Mouse (Mus musculus): ENCODE measurements around the gene Nr1h3. TPM values are rescaled to one million over a fixed set of nuclear protein-coding genes. Genes with fewer than 3 reads are reported as not detected.
"Not testable (repeated sequence)": the region's sequence is repeated elsewhere in the genome, so short reads cannot be mapped to it uniquely, and the experiment has no call there.

The Nr1h3 gene
- 1.1 and 1.5 TPM in 2 replicates for polyA plus RNA-seq (2015; fragmentation: Nextera tagmentation; extraction: Ambion mirVana)

DNA sequence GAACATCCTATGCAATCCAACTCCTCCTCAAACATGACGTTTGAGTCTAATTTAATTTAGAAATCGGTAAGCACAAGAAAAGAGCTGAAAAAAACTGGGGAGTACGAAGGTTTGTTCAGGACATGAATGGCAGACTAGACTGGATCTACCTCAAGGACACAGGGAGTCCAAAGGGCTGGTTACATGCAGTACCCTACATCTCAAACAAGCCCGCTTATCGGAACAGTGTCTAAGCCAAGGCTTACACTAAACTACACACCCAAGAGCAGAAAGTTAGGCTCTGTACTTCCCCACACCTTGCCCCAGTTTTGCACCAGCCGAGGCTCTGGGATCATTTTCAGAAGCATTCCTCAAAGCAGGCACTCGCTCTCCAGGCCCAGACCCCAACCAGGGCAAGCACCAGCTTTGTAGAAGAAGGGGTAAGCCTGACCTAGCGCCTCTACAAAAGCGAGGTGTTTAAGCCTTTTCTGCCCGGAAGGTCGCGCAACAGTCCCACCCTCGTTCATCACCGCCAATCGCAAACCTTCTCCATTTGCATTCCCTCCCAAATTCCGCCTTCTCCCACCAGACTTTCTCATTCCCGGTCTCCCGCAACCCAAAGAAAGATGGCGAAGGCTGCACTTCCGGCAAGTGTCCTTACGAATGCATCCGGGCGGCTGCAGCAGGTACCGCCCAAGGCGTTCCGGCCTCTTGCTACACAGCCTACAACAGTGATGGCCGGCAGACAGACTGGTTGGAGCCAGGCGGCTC lies at the start of gene Nr1h3, which contains the start of gene Acp2:
Nr1h3 (minus strand) TSS at position 613 of the 750 bp plus-strand sequence.
Acp2 (plus strand) TSS at position 664 of the 750 bp plus-strand sequence.
- peak within 1 kb of the TSS; percentile 90 for H3K9ac ChIP-seq
- peak; percentile 96 for ATAC-seq (ENCODE audit: low read depth)
- WGBS, result 5% methylated on average over 28 of the region's 28 CpGs

DNA sequence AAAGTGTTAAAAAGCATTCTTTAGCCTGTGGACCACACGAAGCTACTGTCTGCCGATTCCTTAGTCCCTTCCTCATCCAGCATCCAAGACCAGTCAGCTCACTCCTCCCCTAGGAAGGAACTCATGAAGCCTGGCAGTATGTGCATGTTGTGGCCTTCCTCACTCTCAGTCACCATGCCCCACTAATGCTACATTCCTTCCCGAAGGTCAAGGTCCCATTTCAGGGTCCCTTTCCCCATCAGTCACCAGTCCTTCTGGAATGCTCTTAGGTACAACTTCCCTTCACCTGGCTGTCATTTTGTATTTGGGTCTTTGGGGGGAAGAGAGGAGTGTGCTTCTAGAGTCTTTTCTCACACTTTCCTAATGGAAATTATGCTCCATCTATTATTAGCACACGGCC lies 49.4 kb upstream of the Nr1h3 start:
- Histone ChIP-seq H3K9ac (no peak overlapping the region), H3K27me3 (peaks cover 31% of the 10 kb centered on the region), H3K4me3 (no peak overlapping the region), H3K36me3 (no peaks in the 10 kb centered on the region), H3K4me2 (no peak overlapping the region), H3K27ac (replicated peaks) (no peak overlapping the region), H3K4me1 (replicated peaks) (peaks cover 28% of the 10 kb centered on the region), H3K9me3 (no peaks in the 10 kb centered on the region)
- WGBS, result 76% methylated on average over 4 of the region's 4 CpGs
- ATAC-seq (ENCODE audit: low read depth), result no peak

More for the DNA sequence above, at the start of gene Nr1h3, which contains the start of gene Acp2:
- peaks cover 29% of the 10 kb centered on the region for H3K36me3 ChIP-seq
- no peaks in the 10 kb centered on the region for H3K27me3 ChIP-seq
- peaks cover 34% of the 10 kb centered on the region for H3K4me1 ChIP-seq (replicated peaks)
- peak within 1 kb of the TSS; percentile 80 for H3K4me3 ChIP-seq
- H3K4me2 ChIP-seq, result peak within 1 kb of the TSS; percentile 67
- peak within 1 kb of the TSS; percentile 90 for H3K27ac ChIP-seq (replicated peaks)
- no peaks in the 10 kb centered on the region for H3K9me3 ChIP-seq

GRCm38 (mm10) chr2:91248366-91248765 lies 45.7 kb upstream of the Nr1h3 start:
- Histone ChIP-seq H3K27me3 (no peaks in the 10 kb centered on the region; the same call in none of the 2 replicates), H3K27ac (replicated peaks) (no peak overlapping the region), H3K9me3 (no peaks in the 10 kb centered on the region), H3K4me2 (no peak overlapping the region), H3K4me1 (replicated peaks) (no peaks in the 10 kb centered on the region; the same call in 1 of the 2 replicates), H3K36me3 (no peaks in the 10 kb centered on the region), H3K4me3 (no peak overlapping the region), H3K9ac (no peak overlapping the region)
- ATAC-seq (ENCODE audit: low read depth), result no peak
- 90% methylated on average over 4 of the region's 4 CpGs for WGBS

DNA sequence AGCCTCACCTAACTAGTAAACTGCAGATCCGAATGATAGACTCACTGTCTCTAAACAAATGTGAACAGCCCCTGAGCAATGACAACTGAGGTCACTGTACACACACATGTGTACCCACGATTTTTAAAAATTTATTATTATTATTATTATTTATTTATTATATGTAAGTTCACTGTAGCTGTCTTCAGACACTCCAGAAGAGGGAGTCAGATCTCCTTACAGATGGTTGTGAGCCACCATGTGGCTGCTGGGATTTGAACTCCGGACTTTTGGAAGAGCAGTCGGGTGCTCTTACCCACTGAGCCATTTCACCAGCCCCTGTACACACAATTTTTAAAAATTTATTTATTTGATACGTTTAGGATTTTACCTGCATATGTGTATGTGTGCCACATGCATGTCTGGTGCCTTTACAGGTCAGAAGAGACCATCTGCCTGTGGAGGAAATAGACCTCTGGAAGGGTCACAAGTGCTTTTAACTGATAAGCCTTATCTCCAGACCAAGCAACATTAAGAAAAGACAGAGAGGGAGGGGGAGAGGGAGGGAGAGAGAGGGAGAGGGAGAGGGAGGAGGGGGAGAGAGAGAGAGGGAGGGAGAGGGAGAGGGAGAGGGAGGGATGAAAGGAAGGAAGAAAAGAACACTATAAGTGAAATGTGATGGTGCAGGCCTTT lies 42.1 kb upstream of the Nr1h3 start:
- H3K9me3 ChIP-seq, result no peaks in the 10 kb centered on the region
- H3K27me3 ChIP-seq, result no peaks in the 10 kb centered on the region
- H3K36me3 ChIP-seq, result no peaks in the 10 kb centered on the region
- no peaks in the 10 kb centered on the region; the same call in 1 of the 2 replicates for H3K4me1 ChIP-seq (replicated peaks)
- no peak for ATAC-seq (ENCODE audit: low read depth)
- H3K4me2 ChIP-seq, result no peak overlapping the region
- no peak overlapping the region for H3K27ac ChIP-seq (replicated peaks)
- 83% methylated on average over 5 of the region's 5 CpGs for WGBS
- no peak overlapping the region for H3K4me3 ChIP-seq
- no peak overlapping the region for H3K9ac ChIP-seq

- no peaks in the 10 kb centered on the region for H3K27me3 ChIP-seq
- no peak overlapping the region for H3K27ac ChIP-seq (replicated peaks)
- no peak overlapping the region for H3K9ac ChIP-seq
- no peaks in the 10 kb centered on the region; the same call in 1 of the 2 replicates for H3K4me1 ChIP-seq (replicated peaks)
- H3K4me3 ChIP-seq, result no peak overlapping the region
- H3K9me3 ChIP-seq, result no peaks in the 10 kb centered on the region
- WGBS, result 51% methylated on average over 3 of the region's 3 CpGs
- no peak overlapping the region for H3K4me2 ChIP-seq
- H3K36me3 ChIP-seq, result no peaks in the 10 kb centered on the region
- ATAC-seq (ENCODE audit: low read depth), result 0 out of 2 replicates have a peak, but pooled peaks have one; percentile 23
These were observed 40.8 kb upstream of the Nr1h3 start for GRCm38 (mm10) chr2:91243416-91243815.

DNA sequence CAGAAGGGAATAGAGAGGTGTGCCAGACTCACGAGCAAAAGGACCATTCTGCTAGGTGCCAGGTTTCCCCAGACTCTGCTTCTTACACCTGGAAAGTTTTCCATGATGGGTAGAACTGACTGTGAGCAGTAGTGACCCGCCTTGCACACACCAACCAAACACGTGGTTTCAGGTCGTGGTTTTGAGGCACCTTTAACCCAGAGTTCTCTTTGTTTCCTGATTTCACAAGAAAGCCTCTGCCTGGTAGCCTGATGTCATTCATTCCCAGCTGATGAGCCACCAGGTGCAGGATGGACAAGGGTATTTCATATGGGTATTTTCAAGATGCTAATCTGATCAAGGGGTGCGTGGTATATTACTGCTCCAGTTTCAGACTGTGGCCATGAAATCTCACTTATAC lies 39.9 kb upstream of the Nr1h3 start:
- WGBS, result 64% methylated on average over 5 of the region's 5 CpGs
- no peaks in the 10 kb centered on the region for H3K36me3 ChIP-seq
- H3K4me1 ChIP-seq (replicated peaks), result no peaks in the 10 kb centered on the region; the same call in 1 of the 2 replicates
- no peaks in the 10 kb centered on the region for H3K9me3 ChIP-seq
- H3K27me3 ChIP-seq, result no peaks in the 10 kb centered on the region
- no peak overlapping the region for H3K4me2 ChIP-seq
- no peak overlapping the region for H3K9ac ChIP-seq
- H3K4me3 ChIP-seq, result no peak overlapping the region
- ATAC-seq (ENCODE audit: low read depth), result no peak
- H3K27ac ChIP-seq (replicated peaks), result no peak overlapping the region

DNA sequence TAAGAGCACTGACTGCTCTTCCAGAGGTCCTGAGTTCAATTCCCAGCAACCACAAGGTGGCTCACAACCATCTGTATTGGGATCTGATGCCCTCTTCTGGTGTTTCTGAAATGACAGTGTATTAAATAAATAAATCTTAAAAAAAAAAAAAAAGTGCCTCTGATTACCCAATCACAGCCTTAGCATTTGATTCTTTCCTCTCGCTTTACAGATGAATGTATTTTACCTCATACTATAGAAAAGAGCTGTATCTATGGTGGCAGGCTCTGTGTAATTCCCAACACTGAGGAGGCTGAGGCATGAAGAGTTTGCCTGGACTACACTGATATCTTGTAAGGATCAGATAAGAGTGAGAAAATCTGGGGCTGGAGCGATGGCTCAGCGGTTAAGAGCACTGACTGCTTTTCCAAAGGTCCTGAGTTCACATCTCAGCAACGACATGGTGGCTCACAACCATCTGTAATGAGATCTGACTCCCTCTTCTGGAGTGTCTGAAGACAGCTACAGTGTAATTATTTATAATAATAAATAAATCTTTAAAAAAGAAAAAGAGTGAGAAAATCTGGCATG lies 35.0 kb upstream of the Nr1h3 start:
- H3K36me3 ChIP-seq; H3K9me3 ChIP-seq; H3K27me3 ChIP-seq; H3K4me1 ChIP-seq (replicated peaks): not testable (repeated sequence)
- H3K9ac ChIP-seq, result peak overlapping the region; percentile 76
- peak overlapping the region; percentile 76 for H3K4me2 ChIP-seq
- peak overlapping the region; percentile 93 for H3K27ac ChIP-seq (replicated peaks)
- peak overlapping the region; percentile 58 for H3K4me3 ChIP-seq
- peak; percentile 62 for ATAC-seq (ENCODE audit: low read depth)
- WGBS, result 29% methylated on average over 4 of the region's 4 CpGs

DNA sequence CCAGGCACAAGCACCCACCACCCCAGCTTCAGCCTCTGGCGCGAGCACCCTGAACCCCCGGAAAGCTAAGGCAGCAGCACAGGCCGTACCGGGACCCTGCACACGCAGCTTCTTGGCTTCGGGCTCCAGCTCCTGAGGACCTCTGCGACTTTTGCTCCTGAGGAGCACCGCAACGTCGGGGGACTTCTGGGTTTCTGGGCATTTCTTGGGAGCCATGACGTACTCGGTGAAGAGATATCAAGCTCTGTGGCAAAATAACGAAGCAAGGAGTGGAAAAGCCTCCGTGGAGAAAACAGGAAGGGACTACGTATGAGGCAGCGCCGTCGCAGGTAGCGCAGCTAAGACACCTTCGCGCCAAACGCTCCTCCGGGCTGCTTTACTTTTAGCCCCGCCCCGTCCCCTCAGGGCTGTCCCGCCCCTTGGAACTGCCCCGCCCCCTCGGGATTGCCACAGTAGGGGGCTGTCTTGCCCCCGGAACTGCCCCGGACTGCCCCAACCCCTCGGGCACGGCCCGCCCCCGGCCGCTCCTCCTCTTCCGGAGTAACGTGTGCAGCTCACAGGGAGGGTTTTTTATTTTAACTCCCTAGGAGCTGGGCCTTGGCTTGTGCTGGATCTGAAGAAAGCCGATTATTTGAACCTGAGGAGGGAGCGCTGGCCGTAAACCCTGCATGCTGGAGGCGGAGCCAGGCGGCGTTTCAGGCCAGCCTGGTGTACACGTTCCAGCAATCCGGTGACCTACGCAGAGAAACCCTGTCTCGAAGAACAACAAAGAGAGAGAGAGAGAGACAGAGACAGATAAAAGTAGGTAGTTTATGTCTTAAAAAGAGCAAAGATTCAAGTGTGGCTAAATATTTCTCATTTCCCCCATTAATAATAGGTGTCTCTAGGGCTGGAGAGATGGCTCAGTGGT lies 34.2 kb upstream of the Nr1h3 start, which contains the start of gene Ddb2:
Ddb2 (minus strand) TSS at position 382 of the 910 bp plus-strand sequence.
- Histone ChIP-seq H3K27ac (replicated peaks) (peak within 1 kb of the TSS; percentile 93), H3K27me3 (no peaks in the 10 kb centered on the region), H3K4me1 (replicated peaks) (peaks cover 6% of the 10 kb centered on the region; the same call in 1 of the 2 replicates), H3K9ac (peak within 1 kb of the TSS; percentile 76), H3K4me2 (peak within 1 kb of the TSS; percentile 76), H3K4me3 (peak within 1 kb of the TSS; percentile 58), H3K9me3 (no peaks in the 10 kb centered on the region), H3K36me3 (0 out of 2 replicates have a peak, but pooled peaks cover 8% of the 10 kb centered on the region)
- WGBS, result 1% methylated on average over 48 of the region's 48 CpGs
- ATAC-seq (ENCODE audit: low read depth), result peak; percentile 99

- Histone ChIP-seq H3K9me3 (no peaks in the 10 kb centered on the region), H3K4me3 (no peak overlapping the region), H3K27me3 (no peaks in the 10 kb centered on the region), H3K4me2 (no peak overlapping the region), H3K9ac (no peak overlapping the region), H3K27ac (replicated peaks) (no peak overlapping the region), H3K36me3 (0 out of 2 replicates have a peak, but pooled peaks cover 8% of the 10 kb centered on the region), H3K4me1 (replicated peaks) (no peaks in the 10 kb centered on the region)
- WGBS, result 91% methylated on average over 2 of the region's 2 CpGs
- ATAC-seq (ENCODE audit: low read depth), result no peak
These were observed 27.1 kb upstream of the Nr1h3 start for GRCm38 (mm10) chr2:91229735-91230134.

DNA sequence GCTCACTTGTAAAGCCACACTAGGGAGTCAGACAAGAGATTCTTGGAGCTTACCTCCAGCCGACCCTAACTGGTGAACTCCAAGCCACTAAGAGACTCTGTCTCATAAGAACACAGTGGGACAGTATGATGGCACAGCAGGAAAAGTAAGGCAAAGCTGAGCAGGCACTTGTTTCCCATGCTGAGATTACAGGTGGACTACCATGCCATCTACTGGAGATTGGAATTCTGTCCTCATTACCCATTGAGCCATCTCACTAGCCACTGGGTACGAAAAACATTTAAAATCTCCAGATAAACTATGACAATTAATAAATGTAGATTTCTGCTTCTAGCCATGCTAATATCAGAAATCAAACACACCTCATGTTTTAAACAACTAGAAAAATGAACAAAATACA lies 21.0 kb upstream of the Nr1h3 start:
- Histone ChIP-seq H3K36me3 (0 out of 2 replicates have a peak, but pooled peaks cover 2% of the 10 kb centered on the region), H3K4me2 (no peak overlapping the region), H3K4me3 (no peak overlapping the region), H3K27ac (replicated peaks) (no peak overlapping the region), H3K4me1 (replicated peaks) (no peaks in the 10 kb centered on the region), H3K9ac (no peak overlapping the region), H3K27me3 (no peaks in the 10 kb centered on the region), H3K9me3 (no peaks in the 10 kb centered on the region)
- WGBS, result 87% methylated on average over 2 of the region's 2 CpGs
- no peak for ATAC-seq (ENCODE audit: low read depth)

- H3K27ac ChIP-seq (replicated peaks), result no peak overlapping the region
- H3K4me1 ChIP-seq (replicated peaks), result 0 out of 2 replicates have a peak, but pooled peaks cover 3% of the 10 kb centered on the region
- peaks cover 25% of the 10 kb centered on the region; the same call in 1 of the 2 replicates for H3K36me3 ChIP-seq
- H3K9ac ChIP-seq, result no peak overlapping the region
- no peak overlapping the region for H3K4me2 ChIP-seq
- ATAC-seq (ENCODE audit: low read depth), result no peak
- H3K4me3 ChIP-seq, result no peak overlapping the region
- no peaks in the 10 kb centered on the region for H3K27me3 ChIP-seq
- WGBS, result 95% methylated on average over 3 of the region's 3 CpGs
- H3K9me3 ChIP-seq, result no peaks in the 10 kb centered on the region
These were observed 17.9 kb upstream of the Nr1h3 start for GRCm38 (mm10) chr2:91220501-91220900.

All from neural tube, embryonic 13.5 days (tissue).